Mouse (Mus musculus) liver, embryonic 14.5 days (tissue): ENCODE data around the gene Bcas3. TPM values are rescaled to one million over a fixed set of nuclear protein-coding genes. Genes with fewer than 3 reads are reported as not detected.

Experiments used
- ATAC-seq: fragments of 200-750 bp; cut with Nextera tagmentation; 2 replicates; pipeline ENCODE4 v1.8.0; 2017; ENCODE audit warnings: moderate number of reproducible peaks, mild to moderate bottlenecking, moderate library complexity; ENCODE audit not compliant: insufficient read depth
- DNase-seq, 3 experiments: peaks; one replicate each; pipeline ENCODE4 v3.0.0-alpha.2; 2012 to 2013; ENCODE audit warnings: low read depth in 3 of 3, low spot score in 3 of 3
- H3K27ac ChIP-seq: fragments of 300-500 bp; sonication (generic); 2 replicates; pipeline ENCODE4 v1.5.1; 2014; ENCODE audit warnings: moderate library complexity, mild to moderate bottlenecking, control low read depth, inconsistent platforms
- H3K27me3 ChIP-seq: fragments of 300-500 bp; sonication (generic); 2 replicates; pipeline ENCODE4 v1.6.1; 2014; ENCODE audit warnings: mild to moderate bottlenecking, low read length, moderate library complexity; ENCODE audit not compliant: control insufficient read depth, insufficient read depth
- H3K36me3 ChIP-seq: fragments of 300-500 bp; sonication (generic); replicated peaks from 2 replicates; pipeline ENCODE4 v1.6.1; 2014; ENCODE audit warnings: low read depth; ENCODE audit not compliant: control insufficient read depth, insufficient read depth
- H3K4me1 ChIP-seq, 2 experiments: fragments of 200-500 bp in 1 of 2; fragments of 300-500 bp in 1 of 2; sonication (generic) in 1 of 2; replicated peaks; 2 replicates each; pipeline ENCODE4 v1.6.1; 2012 to 2014; ENCODE audit warnings: antibody characterized with exemption in 1 of 2, inconsistent platforms in 1 of 2, low read length in 1 of 2; ENCODE audit not compliant: control insufficient read depth in 2 of 2, insufficient read depth in 2 of 2
- H3K4me2 ChIP-seq: fragments of 300-500 bp; sonication (generic); 2 replicates; pipeline ENCODE4 v1.6.1; 2014; ENCODE audit warnings: low read depth, mild to moderate bottlenecking, control low read depth, moderate library complexity
- H3K4me3 ChIP-seq, 2 experiments: fragments of 200-500 bp in 1 of 2; fragments of 300-500 bp in 1 of 2; sonication (generic) in 1 of 2; 2 replicates each; pipeline ENCODE4 v1.5.1; 2012 to 2014; ENCODE audit warnings: low read depth in 2 of 2, low read length in 2 of 2, mild to moderate bottlenecking in 2 of 2, control low read depth in 1 of 2, inconsistent platforms in 1 of 2, moderate library complexity in 1 of 2; ENCODE audit not compliant: insufficient read depth in 1 of 2
- H3K9ac ChIP-seq: fragments of 300-500 bp; sonication (generic); replicated peaks from 2 replicates; pipeline ENCODE4 v1.6.1; 2014; ENCODE audit warnings: mild to moderate bottlenecking, control low read depth, moderate library complexity
- H3K9me3 ChIP-seq: fragments of 300-500 bp; sonication (generic); 2 replicates; pipeline ENCODE4 v1.6.1; 2016; ENCODE audit warnings: low read length, mixed read lengths; ENCODE audit not compliant: control insufficient read depth
- CTCF ChIP-seq: IDR thresholded peaks from 2 replicates; pipeline ENCODE4 v1.5.1; 2016; ENCODE audit warnings: antibody characterized with exemption, low read depth, control low read depth
- EP300 ChIP-seq: IDR thresholded peaks from 2 replicates; pipeline ENCODE4 v1.6.1; 2016; ENCODE audit warnings: antibody characterized with exemption, low read depth
- WGBS: fragments of 180-500 bp; shearing (Covaris S2); extraction: QIAGEN DNeasy Blood & Tissue Kit; methylation state at CpG from one replicate; pipeline ENCODE4 v1.1.7; 2014; ENCODE audit not compliant: insufficient replicate concordance; 5-methylcytosine and 5-hydroxymethylcytosine counted together
- polyA plus RNA-seq, 2 experiments: library from polyadenylated mRNA; depleted of rRNA in 1 of 2; stranded (reverse) in 1 of 2; unstranded in 1 of 2; fragments of >200 nt; fragmentation: Nextera tagmentation in 1 of 2; extraction: Ambion mirVana in 1 of 2; gene quantifications; 2 replicates each; pipeline versions ENCODE4 v1.2.1 to v1.2.3; 2012 to 2014

Bcas3 gene
- polyA plus RNA-seq, 2 experiments = 6.9 to 17.5 TPM

GRCm38 (mm10) chr11:85323567-85324330 is 29.2 kb upstream of the Bcas3 start:
- peak overlapping the region; percentile 36 for H3K4me2 ChIP-seq
- ATAC-seq (no peak), DNase-seq (no peak)
- WGBS = 43% methylated on average over 9 of the region's 9 CpGs
- TF ChIP-seq CTCF (no peak), EP300 (no peak)
- H3K9ac ChIP-seq = no peak overlapping the region
- peaks cover 3 to 9% of the 10 kb centered on the region in 2 experiments for H3K4me1 ChIP-seq
- H3K4me3 ChIP-seq = 0 out of 4 replicates have a peak overlapping the region, but pooled peaks of 1 of the 2 experiments have one; percentile 9
- peaks cover 8% of the 10 kb centered on the region for H3K36me3 ChIP-seq
- H3K27me3 ChIP-seq = no peaks in the 10 kb centered on the region
- H3K9me3 ChIP-seq = no peaks in the 10 kb centered on the region
- H3K27ac ChIP-seq = peak overlapping the region; percentile 21

GRCm38 (mm10) chr11:85328717-85329116 is 24.2 kb upstream of the Bcas3 start:
- H3K27ac ChIP-seq = no peak overlapping the region
- TF ChIP-seq CTCF (no peak), EP300 (no peak)
- no peak overlapping the region for H3K4me3 ChIP-seq
- H3K4me1 ChIP-seq = peaks cover 3 to 7% of the 10 kb centered on the region in 2 experiments
- WGBS = 88% methylated on average over 3 of the region's 3 CpGs
- ATAC-seq (no peak), DNase-seq (no peak)
- no peaks in the 10 kb centered on the region for H3K9me3 ChIP-seq
- H3K36me3 ChIP-seq = peaks cover 40% of the 10 kb centered on the region
- no peaks in the 10 kb centered on the region for H3K27me3 ChIP-seq
- H3K4me2 ChIP-seq = no peak overlapping the region
- no peak overlapping the region for H3K9ac ChIP-seq

GRCm38 (mm10) chr11:85329167-85329894 is 23.6 kb upstream of the Bcas3 start:
- Histone ChIP-seq H3K36me3 (peaks cover 46% of the 10 kb centered on the region), H3K9ac (no peak overlapping the region), H3K4me1 (peaks cover under 1% of the 10 kb centered on the region in 2 experiments; a peak in 3 of 4 replicates), H3K4me2 (no peak overlapping the region), H3K4me3 (no peak overlapping the region), H3K27ac (no peak overlapping the region), H3K27me3 (no peaks in the 10 kb centered on the region), H3K9me3 (no peaks in the 10 kb centered on the region)
- WGBS = 94% methylated on average over 7 of the region's 7 CpGs
- DNase-seq = no peak
- TF ChIP-seq CTCF (no peak), EP300 (no peak)
- no peak for ATAC-seq

- H3K9me3 ChIP-seq = no peaks in the 10 kb centered on the region
- H3K4me2 ChIP-seq = no peak overlapping the region
- DNase-seq (peak in 1 of 3 experiments; percentile 39), ATAC-seq (no peak)
- H3K9ac ChIP-seq = no peak overlapping the region
- no peak for TF ChIP-seq EP300
- TF ChIP-seq CTCF = peak; percentile 90
- H3K4me3 ChIP-seq = no peak overlapping the region
- peaks cover 12 to 15% of the 10 kb centered on the region in 2 experiments for H3K4me1 ChIP-seq
- 52% methylated on average over 4 of the region's 4 CpGs for WGBS
- peaks cover 61% of the 10 kb centered on the region for H3K36me3 ChIP-seq
- no peak overlapping the region for H3K27ac ChIP-seq
- H3K27me3 ChIP-seq = no peaks in the 10 kb centered on the region
Measured at GRCm38 (mm10) chr11:85334778-85335177, 18.2 kb upstream of the Bcas3 start.
